Mouse (Mus musculus): ENCODE results near the gene Crip1.

DNA sequence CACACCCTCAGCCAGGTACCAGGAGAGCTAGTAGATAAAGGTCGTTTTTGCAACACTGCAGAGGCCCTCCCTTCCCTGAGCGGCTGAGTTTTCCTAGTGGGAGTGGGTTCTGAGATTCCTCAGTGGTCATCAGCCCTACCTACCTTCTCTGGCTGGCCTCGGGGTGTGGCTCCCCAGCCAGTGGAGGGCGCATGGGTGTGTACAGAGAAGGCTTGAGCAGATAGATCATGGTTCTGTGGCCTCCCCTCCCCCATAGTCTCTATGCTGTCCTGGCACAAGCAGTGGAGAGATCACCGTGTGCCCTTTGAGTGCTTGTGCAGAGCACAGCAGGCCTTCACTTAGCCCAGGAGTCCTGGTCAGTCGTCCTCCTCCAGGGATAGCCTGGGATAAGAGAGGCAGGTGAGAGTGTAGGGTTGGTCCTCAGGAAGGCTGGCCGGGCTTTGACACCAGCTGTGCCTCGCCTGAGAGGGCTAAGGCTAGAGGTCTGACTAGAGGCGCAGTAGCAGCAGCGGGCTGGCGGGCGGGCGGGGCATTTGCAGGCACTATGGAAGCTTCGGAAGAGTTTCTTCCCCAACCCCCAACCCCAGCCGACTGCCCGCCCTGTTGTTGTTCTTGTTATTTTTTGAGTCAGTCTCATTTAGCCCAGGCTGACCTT is 2.4 kb downstream of the Crip1 start:
- no peak for TF ChIP-seq POLR2A (IDR thresholded peaks at IDR 0.05; ENCODE audit: insufficient read depth, low read length)
- TF ChIP-seq CTCF (IDR thresholded peaks at IDR 0.05; ENCODE audit: low read depth, low read length), result peak; percentile 59
- 0 out of 2 replicates have a peak, but pooled peaks have one; percentile 73 for TF ChIP-seq EP300 (IDR thresholded peaks at IDR 0.05; ENCODE audit: insufficient read depth, low read depth, low read length)
